Mouse (Mus musculus) kidney, embryonic 14.5 days (tissue): Measurements from ENCODE around the gene Gm43951. TPM values are rescaled to one million over a fixed set of nuclear protein-coding genes. Genes with fewer than 3 reads are reported as not detected.
"Not testable (repeated sequence)": the region's sequence is repeated elsewhere in the genome, so short reads cannot be mapped to it uniquely, and the experiment has no call there.

Experiments used
- ATAC-seq: fragments of 200-750 bp; cut with Nextera tagmentation; 2 replicates; pipeline ENCODE4 v1.8.0; 2017; ENCODE audit warnings: moderate number of reproducible peaks, mild to moderate bottlenecking, moderate TSS enrichment, moderate library complexity; ENCODE audit not compliant: low FRiP score, low TSS enrichment
- H3K27ac ChIP-seq: fragments of 300-500 bp; sonication (generic); 2 replicates; pipeline ENCODE4 v1.5.1; 2014; ENCODE audit warnings: low read depth, mild to moderate bottlenecking, low read length, moderate library complexity, mixed read lengths
- H3K27me3 ChIP-seq: fragments of 300-500 bp; sonication (generic); 2 replicates; pipeline ENCODE4 v1.6.1; 2014; ENCODE audit warnings: mild to moderate bottlenecking, low read length; ENCODE audit not compliant: control insufficient read depth, insufficient read depth
- H3K36me3 ChIP-seq: fragments of 300-500 bp; sonication (generic); 2 replicates; pipeline ENCODE4 v1.6.1; 2014; ENCODE audit warnings: low read length, mixed read lengths; ENCODE audit not compliant: control insufficient read depth, insufficient read depth
- H3K4me1 ChIP-seq: fragments of 300-500 bp; sonication (generic); 2 replicates; pipeline ENCODE4 v1.6.1; 2014; ENCODE audit warnings: low read length, mixed read lengths; ENCODE audit not compliant: control insufficient read depth, insufficient read depth
- H3K4me2 ChIP-seq: fragments of 300-500 bp; sonication (generic); replicated peaks from 2 replicates; pipeline ENCODE4 v1.6.1; 2014; ENCODE audit warnings: low read depth, mild to moderate bottlenecking, low read length
- H3K4me3 ChIP-seq: fragments of 300-500 bp; sonication (generic); 2 replicates; pipeline ENCODE4 v1.5.1; 2014; ENCODE audit warnings: mild to moderate bottlenecking, low read length
- H3K9ac ChIP-seq: fragments of 300-500 bp; sonication (generic); 2 replicates; pipeline ENCODE4 v1.6.1; 2014; ENCODE audit warnings: low read depth, mild to moderate bottlenecking, low read length, moderate library complexity
- H3K9me3 ChIP-seq: fragments of 300-500 bp; sonication (generic); 2 replicates; pipeline ENCODE4 v1.6.1; 2016; ENCODE audit warnings: low read length; ENCODE audit not compliant: control insufficient read depth
- WGBS: fragments of 180-500 bp; shearing (Covaris S2); extraction: QIAGEN DNeasy Blood & Tissue Kit; methylation state at CpG from one replicate; pipeline ENCODE4 v1.1.7; 2014; 5-methylcytosine and 5-hydroxymethylcytosine counted together
- polyA plus RNA-seq: library from polyadenylated mRNA; unstranded; fragments of >200 nt; fragmentation: Nextera tagmentation; extraction: Ambion mirVana; gene quantifications from 2 replicates; pipeline ENCODE4 v1.2.1, GENCODE M21; 2014

Gm43951 gene
- polyA plus RNA-seq, 1 experiment from 2014 or later: not detected

DNA sequence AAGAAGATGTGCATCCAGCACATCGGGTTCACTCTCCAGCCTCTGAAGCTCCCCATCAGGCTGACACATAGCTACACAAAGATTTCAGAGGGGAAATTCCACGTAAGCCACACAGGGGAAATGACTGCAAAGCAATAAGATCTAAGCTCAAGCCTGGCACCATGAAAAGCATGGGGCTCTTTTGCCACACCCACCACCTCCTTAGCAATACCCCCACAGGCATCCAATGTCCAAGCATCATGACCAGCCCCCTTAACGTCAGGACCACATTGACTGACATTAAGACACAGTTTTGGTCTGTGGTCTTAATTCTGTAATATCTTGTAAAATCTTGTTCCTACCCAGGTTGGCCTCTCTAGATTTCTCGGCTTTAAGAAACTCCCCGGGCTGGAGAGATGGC is 26.1 kb downstream of the Gm43951 start:
- WGBS: 88% methylated on average over 5 of the region's 5 CpGs
- Histone ChIP-seq H3K9me3 (no peaks in the 10 kb centered on the region), H3K4me3 (no peak overlapping the region), H3K4me2 (no peak overlapping the region), H3K9ac (no peak overlapping the region), H3K27ac (no peak overlapping the region), H3K27me3 (no peaks in the 10 kb centered on the region), H3K4me1 (no peaks in the 10 kb centered on the region), H3K36me3 (peaks cover 38% of the 10 kb centered on the region)
- ATAC-seq: no peak

DNA sequence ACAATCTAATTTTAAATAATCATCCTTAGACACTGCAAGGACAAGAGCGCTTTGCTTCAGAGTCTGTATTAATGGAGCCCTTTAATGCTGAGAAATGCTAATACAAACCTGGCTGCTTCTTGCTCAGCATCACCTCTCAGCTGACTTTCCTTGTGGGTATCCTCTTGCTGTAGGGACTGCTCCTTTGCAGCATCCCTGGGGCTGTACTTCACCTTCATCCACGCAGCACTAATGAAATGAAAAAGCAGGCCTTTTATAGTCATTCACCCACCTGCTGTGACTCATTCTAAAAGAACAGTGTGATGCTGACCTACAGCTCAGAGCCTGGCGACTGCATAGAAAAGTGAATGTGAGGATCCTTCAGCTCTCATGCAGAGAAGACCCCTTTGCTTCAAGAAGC is 30.1 kb downstream of the Gm43951 start:
- Histone ChIP-seq H3K9ac (no peak overlapping the region), H3K36me3 (peaks cover 58% of the 10 kb centered on the region), H3K27me3 (no peaks in the 10 kb centered on the region), H3K4me1 (no peaks in the 10 kb centered on the region), H3K4me3 (no peak overlapping the region), H3K27ac (no peak overlapping the region), H3K9me3 (no peaks in the 10 kb centered on the region), H3K4me2 (no peak overlapping the region)
- WGBS: 76% methylated on average over 3 of the region's 3 CpGs
- no peak for ATAC-seq

DNA sequence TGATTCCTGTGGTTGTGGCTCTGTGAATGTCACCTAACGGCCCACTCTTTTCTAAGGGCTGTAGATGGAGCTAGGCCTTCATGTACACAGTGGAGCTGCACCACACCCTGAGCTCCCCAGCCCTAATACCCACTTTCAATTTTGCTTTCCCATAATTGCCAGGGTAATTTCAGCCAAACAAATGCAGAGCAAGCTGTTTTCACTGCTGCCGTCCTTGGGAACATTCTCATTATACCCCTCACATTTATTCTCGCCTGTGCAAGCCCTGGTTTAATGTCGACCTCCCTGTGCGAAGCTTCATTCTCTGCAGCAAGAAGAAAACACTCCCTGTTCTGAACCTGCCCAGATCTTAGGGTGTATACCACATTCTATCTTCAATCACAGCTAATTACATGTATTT is 30.7 kb downstream of the Gm43951 start:
- no peak for ATAC-seq
- H3K36me3 ChIP-seq: peaks cover 55% of the 10 kb centered on the region

DNA sequence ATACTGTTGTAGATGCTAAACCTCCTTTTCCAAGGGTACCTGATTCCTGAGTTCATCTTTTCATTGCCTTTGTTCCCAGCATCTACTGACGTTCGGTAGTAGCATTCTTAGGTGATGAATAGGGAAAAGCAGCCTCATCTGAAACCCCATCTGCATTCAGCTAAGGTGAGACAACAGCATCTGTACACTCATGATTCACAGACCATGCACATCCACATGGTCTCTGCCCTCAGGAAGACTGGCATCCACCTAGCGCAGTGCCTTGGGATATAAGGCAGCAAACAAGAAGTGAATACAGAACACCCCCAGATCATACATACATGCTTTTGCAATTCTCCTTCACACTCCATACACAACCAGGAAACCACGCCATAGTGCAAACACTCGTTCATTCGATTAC is 31.9 kb downstream of the Gm43951 start:
- ATAC-seq: no peak
- H3K27me3 ChIP-seq: no peaks in the 10 kb centered on the region
- H3K27ac ChIP-seq: no peak overlapping the region
- H3K4me3 ChIP-seq: no peak overlapping the region
- no peak overlapping the region for H3K4me2 ChIP-seq
- peaks cover 55% of the 10 kb centered on the region for H3K36me3 ChIP-seq
- 89% methylated on average over 6 of the region's 6 CpGs for WGBS
- H3K9ac ChIP-seq: no peak overlapping the region
- no peaks in the 10 kb centered on the region for H3K4me1 ChIP-seq
- H3K9me3 ChIP-seq: no peaks in the 10 kb centered on the region

More for the DNA sequence above, 30.7 kb downstream of the Gm43951 start:
- no peak overlapping the region for H3K27ac ChIP-seq
- no peak overlapping the region for H3K4me2 ChIP-seq
- H3K9ac ChIP-seq: no peak overlapping the region
- H3K9me3 ChIP-seq: no peaks in the 10 kb centered on the region
- 88% methylated on average over 5 of the region's 5 CpGs for WGBS
- no peaks in the 10 kb centered on the region for H3K4me1 ChIP-seq
- H3K27me3 ChIP-seq: no peaks in the 10 kb centered on the region
- H3K4me3 ChIP-seq: no peak overlapping the region

DNA sequence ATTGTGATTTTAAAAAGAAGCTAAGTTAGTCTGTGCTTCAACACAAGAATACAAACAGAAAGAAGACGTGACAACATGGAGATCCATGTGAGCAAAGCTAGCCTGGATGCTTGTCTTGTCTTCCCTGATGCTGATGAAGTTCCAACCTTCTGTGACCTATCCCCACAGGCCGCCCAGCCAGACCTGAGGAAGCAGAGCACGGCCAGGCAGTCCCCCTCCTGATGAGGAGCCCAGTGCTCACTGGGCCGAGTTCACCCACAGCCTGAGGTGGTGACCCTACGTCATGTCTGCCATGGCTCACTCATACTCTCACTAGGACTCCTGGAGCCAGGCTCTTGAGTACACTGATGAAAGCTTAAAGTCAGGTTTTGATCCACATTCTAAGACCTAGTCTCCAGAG is 33.1 kb downstream of the Gm43951 start:
- H3K9me3 ChIP-seq: no peaks in the 10 kb centered on the region
- no peak for ATAC-seq
- peaks cover 57% of the 10 kb centered on the region for H3K36me3 ChIP-seq
- no peak overlapping the region for H3K27ac ChIP-seq
- H3K4me3 ChIP-seq: no peak overlapping the region
- 83% methylated on average over 5 of the region's 5 CpGs for WGBS
- H3K9ac ChIP-seq: no peak overlapping the region
- H3K4me2 ChIP-seq: no peak overlapping the region
- no peaks in the 10 kb centered on the region for H3K4me1 ChIP-seq
- no peaks in the 10 kb centered on the region for H3K27me3 ChIP-seq

DNA sequence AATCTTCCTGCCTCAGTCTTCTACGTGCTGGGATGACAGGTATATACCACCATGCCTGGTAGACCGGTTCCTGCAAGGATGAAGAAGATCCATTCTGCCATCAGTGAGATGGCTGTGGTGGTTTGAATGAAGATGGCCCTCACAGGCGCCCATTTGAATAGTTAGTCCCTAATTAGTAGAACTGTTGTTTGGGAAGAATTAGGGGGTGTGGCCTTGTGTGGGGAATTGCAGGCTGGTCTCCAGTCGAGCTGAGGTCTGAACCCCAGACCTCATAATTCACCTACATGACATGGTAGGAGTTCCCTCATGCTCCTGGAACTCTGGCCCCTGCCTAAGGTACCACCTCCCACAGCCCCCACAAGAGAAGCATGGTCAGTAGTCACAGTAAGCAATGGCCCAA is 34.7 kb downstream of the Gm43951 start:
- H3K9me3 ChIP-seq, H3K27ac ChIP-seq, H3K4me1 ChIP-seq, H3K27me3 ChIP-seq, ATAC-seq, H3K9ac ChIP-seq, H3K4me3 ChIP-seq, H3K4me2 ChIP-seq: not testable (repeated sequence)
- WGBS: 61% methylated on average over 4 of the region's 4 CpGs
- H3K36me3 ChIP-seq: peaks cover 59% of the 10 kb centered on the region

DNA sequence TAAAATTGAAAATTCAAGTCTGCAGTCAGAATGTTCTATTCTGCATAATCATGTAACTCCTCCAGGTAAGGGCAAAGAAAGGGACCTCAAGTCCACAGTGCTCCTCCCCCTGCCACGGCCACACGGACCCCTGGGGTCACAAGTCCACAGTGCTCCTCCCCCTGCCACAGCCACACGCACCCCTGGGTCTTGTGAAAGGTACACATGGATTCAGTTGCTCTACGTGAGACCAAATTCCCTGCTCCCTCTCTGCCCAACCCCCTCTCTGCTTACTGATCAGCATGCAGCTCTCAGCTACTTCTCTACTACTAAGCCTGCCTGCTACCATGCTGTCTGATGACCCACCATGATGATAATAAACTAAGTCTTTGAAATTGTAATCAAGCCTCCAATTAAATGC is 36.8 kb downstream of the Gm43951 start:
- 79% methylated on average over 4 of the region's 4 CpGs for WGBS
- no peak for ATAC-seq

DNA sequence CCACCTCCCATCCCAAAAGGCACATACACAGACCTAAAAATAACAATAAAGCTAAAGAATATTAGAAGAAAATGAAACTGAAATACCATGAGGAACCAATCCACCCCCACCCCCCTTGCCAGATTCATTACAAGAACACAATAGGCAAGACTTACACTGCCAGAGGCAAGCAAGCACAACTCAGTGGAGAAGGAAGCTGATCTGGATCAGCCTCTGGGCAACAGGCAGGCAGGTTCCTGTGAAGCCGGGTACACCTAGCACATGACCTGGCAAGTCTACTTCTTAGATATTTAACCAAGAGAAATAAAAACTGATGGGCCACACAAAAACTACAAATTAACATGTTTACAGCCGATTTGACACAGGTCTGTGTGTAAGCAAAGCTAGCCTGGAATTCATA is 43.4 kb downstream of the Gm43951 start:
- Histone ChIP-seq H3K4me1 (no peaks in the 10 kb centered on the region), H3K9me3 (no peaks in the 10 kb centered on the region), H3K4me2 (no peak overlapping the region), H3K36me3 (peaks cover 42% of the 10 kb centered on the region), H3K4me3 (no peak overlapping the region), H3K9ac (no peak overlapping the region), H3K27ac (no peak overlapping the region), H3K27me3 (no peaks in the 10 kb centered on the region)
- 86% methylated on average over 2 of the region's 2 CpGs for whole genome bisulfite sequencing
- ATAC-seq: no peak

More for the DNA sequence above, 36.8 kb downstream of the Gm43951 start:
- Histone ChIP-seq H3K36me3 (peaks cover 56% of the 10 kb centered on the region), H3K27ac (no peak overlapping the region), H3K4me2 (no peak overlapping the region), H3K9ac (no peak overlapping the region), H3K4me3 (no peak overlapping the region), H3K4me1 (no peaks in the 10 kb centered on the region), H3K9me3 (no peaks in the 10 kb centered on the region), H3K27me3 (no peaks in the 10 kb centered on the region)

DNA sequence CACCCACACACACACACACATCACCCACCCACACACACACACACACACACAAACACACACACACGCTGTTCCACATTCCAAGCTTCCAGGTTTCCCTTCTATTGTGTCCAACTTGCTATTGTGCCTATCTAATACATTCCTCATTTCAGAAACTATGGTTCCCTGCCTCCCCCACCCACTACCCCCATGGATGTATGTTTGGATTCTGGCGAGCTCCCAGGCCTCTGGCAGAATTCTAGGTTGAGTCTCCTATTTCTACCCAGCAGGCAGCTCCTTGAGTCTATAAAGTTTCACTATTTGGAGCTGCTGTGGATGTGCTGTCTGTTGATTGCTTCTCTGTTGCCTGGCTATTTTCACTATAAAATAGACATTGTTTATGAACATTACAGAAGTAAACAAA is 50.0 kb downstream of the Gm43951 start:
- Histone ChIP-seq H3K4me1 (0 out of 2 replicates have a peak, but pooled peaks cover 3% of the 10 kb centered on the region), H3K27ac (no peak overlapping the region), H3K27me3 (no peaks in the 10 kb centered on the region), H3K4me3 (no peak overlapping the region), H3K9ac (no peak overlapping the region), H3K4me2 (no peak overlapping the region), H3K9me3 (no peaks in the 10 kb centered on the region), H3K36me3 (peaks cover 41% of the 10 kb centered on the region)
- WGBS: 72% methylated on average over 2 of the region's 2 CpGs
- no peak for ATAC-seq
